Mouse (Mus musculus): ENCODE measurements at regions not wholly inside any gene's neighbourhood (a gene's known extent, or its start where the extent isn't known, plus 50 kb on each side); places are given as distances from the start of the nearest gene placed in this dataset.

GRCm38 (mm10) chr2:117422756-117423155 lies 80.0 kb upstream of the Rasgrp1 start:
- no peak overlapping the region for H3K4me3 ChIP-seq (replicated peaks)
- H3K4me1 ChIP-seq (ENCODE audit: control insufficient read depth), result no peaks in the 10 kb centered on the region
- no peaks in the 10 kb centered on the region for H3K27me3 ChIP-seq (ENCODE audit: control insufficient read depth)
- TF ChIP-seq GATA1 (IDR thresholded peaks at IDR 0.05; ENCODE audit: low read length), result no peak
- no peak for TF ChIP-seq TAL1 (IDR thresholded peaks at IDR 0.05; ENCODE audit: low read length)
- no peaks in the 10 kb centered on the region for H3K9me3 ChIP-seq (ENCODE audit: control insufficient read depth, low read length)
- H3K36me3 ChIP-seq (ENCODE audit: control insufficient read depth), result no peaks in the 10 kb centered on the region

GRCm38 (mm10) chr2:117429205-117429604 lies 86.4 kb upstream of the Rasgrp1 start:
- H3K9me3 ChIP-seq (ENCODE audit: control insufficient read depth, low read length), result no peaks in the 10 kb centered on the region
- TF ChIP-seq GATA1 (IDR thresholded peaks at IDR 0.05; ENCODE audit: low read length) (no peak), TAL1 (IDR thresholded peaks at IDR 0.05; ENCODE audit: low read length) (no peak)
- H3K36me3 ChIP-seq (ENCODE audit: control insufficient read depth), result no peaks in the 10 kb centered on the region
- H3K4me1 ChIP-seq (ENCODE audit: control insufficient read depth), result no peaks in the 10 kb centered on the region
- no peak overlapping the region for H3K4me3 ChIP-seq (replicated peaks)
- no peaks in the 10 kb centered on the region for H3K27me3 ChIP-seq (ENCODE audit: control insufficient read depth)

- H3K9me3 ChIP-seq (ENCODE audit: control insufficient read depth, low read length), result no peaks in the 10 kb centered on the region
- H3K36me3 ChIP-seq (ENCODE audit: control insufficient read depth), result no peaks in the 10 kb centered on the region
- H3K4me3 ChIP-seq (replicated peaks), result no peak overlapping the region
- no peak for TF ChIP-seq GATA1 (IDR thresholded peaks at IDR 0.05; ENCODE audit: low read length)
- TF ChIP-seq TAL1 (IDR thresholded peaks at IDR 0.05; ENCODE audit: low read length), result no peak
- H3K27me3 ChIP-seq (ENCODE audit: control insufficient read depth), result no peaks in the 10 kb centered on the region
- H3K4me1 ChIP-seq (ENCODE audit: control insufficient read depth), result no peaks in the 10 kb centered on the region
Observed at GRCm38 (mm10) chr2:117432010-117432409, 89.2 kb upstream of the Rasgrp1 start.

GRCm38 (mm10) chr2:117432923-117433322 lies 90.1 kb upstream of the Rasgrp1 start:
- Histone ChIP-seq H3K36me3 (ENCODE audit: control insufficient read depth) (no peaks in the 10 kb centered on the region), H3K27me3 (ENCODE audit: control insufficient read depth) (no peaks in the 10 kb centered on the region), H3K9me3 (ENCODE audit: control insufficient read depth, low read length) (no peaks in the 10 kb centered on the region), H3K4me3 (replicated peaks) (no peak overlapping the region), H3K4me1 (ENCODE audit: control insufficient read depth) (no peaks in the 10 kb centered on the region)
- TF ChIP-seq GATA1 (IDR thresholded peaks at IDR 0.05; ENCODE audit: low read length) (no peak), TAL1 (IDR thresholded peaks at IDR 0.05; ENCODE audit: low read length) (no peak)

- H3K4me3 ChIP-seq (replicated peaks), result no peak overlapping the region
- no peaks in the 10 kb centered on the region for H3K27me3 ChIP-seq (ENCODE audit: control insufficient read depth)
- TF ChIP-seq GATA1 (IDR thresholded peaks at IDR 0.05; ENCODE audit: low read length) (no peak), TAL1 (IDR thresholded peaks at IDR 0.05; ENCODE audit: low read length) (no peak)
- H3K9me3 ChIP-seq (ENCODE audit: control insufficient read depth, low read length), result no peaks in the 10 kb centered on the region
- no peaks in the 10 kb centered on the region for H3K36me3 ChIP-seq (ENCODE audit: control insufficient read depth)
- no peaks in the 10 kb centered on the region for H3K4me1 ChIP-seq (ENCODE audit: control insufficient read depth)
Observed at GRCm38 (mm10) chr2:117433482-117433881, 90.7 kb upstream of the Rasgrp1 start.

GRCm38 (mm10) chr2:117438079-117438478 lies 95.3 kb upstream of the Rasgrp1 start:
- Histone ChIP-seq H3K4me3 (replicated peaks) (no peak overlapping the region), H3K27me3 (ENCODE audit: control insufficient read depth) (no peaks in the 10 kb centered on the region), H3K4me1 (ENCODE audit: control insufficient read depth) (no peaks in the 10 kb centered on the region), H3K9me3 (ENCODE audit: control insufficient read depth, low read length) (no peaks in the 10 kb centered on the region), H3K36me3 (ENCODE audit: control insufficient read depth) (no peaks in the 10 kb centered on the region)
- TF ChIP-seq TAL1 (IDR thresholded peaks at IDR 0.05; ENCODE audit: low read length) (no peak), GATA1 (IDR thresholded peaks at IDR 0.05; ENCODE audit: low read length) (no peak)

GRCm38 (mm10) chr2:117438586-117439371 lies 96.0 kb upstream of the Rasgrp1 start:
- Histone ChIP-seq H3K4me3 (replicated peaks) (no peak overlapping the region), H3K9me3 (ENCODE audit: control insufficient read depth, low read length) (no peaks in the 10 kb centered on the region), H3K36me3 (ENCODE audit: control insufficient read depth) (no peaks in the 10 kb centered on the region), H3K4me1 (ENCODE audit: control insufficient read depth) (no peaks in the 10 kb centered on the region), H3K27me3 (ENCODE audit: control insufficient read depth) (no peaks in the 10 kb centered on the region)
- TF ChIP-seq GATA1 (IDR thresholded peaks at IDR 0.05; ENCODE audit: low read length) (no peak), TAL1 (IDR thresholded peaks at IDR 0.05; ENCODE audit: low read length) (no peak)

GRCm38 (mm10) chr2:117439372-117440183 lies 96.8 kb upstream of the Rasgrp1 start:
- Histone ChIP-seq H3K4me3 (replicated peaks) (no peak overlapping the region), H3K4me1 (ENCODE audit: control insufficient read depth) (no peaks in the 10 kb centered on the region), H3K9me3 (ENCODE audit: control insufficient read depth, low read length) (no peaks in the 10 kb centered on the region), H3K36me3 (ENCODE audit: control insufficient read depth) (no peaks in the 10 kb centered on the region), H3K27me3 (ENCODE audit: control insufficient read depth) (no peaks in the 10 kb centered on the region)
- TF ChIP-seq GATA1 (IDR thresholded peaks at IDR 0.05; ENCODE audit: low read length) (no peak), TAL1 (IDR thresholded peaks at IDR 0.05; ENCODE audit: low read length) (no peak)

GRCm38 (mm10) chr2:117440801-117441281 lies 98.0 kb upstream of the Rasgrp1 start:
- Histone ChIP-seq H3K9me3 (ENCODE audit: control insufficient read depth, low read length) (no peaks in the 10 kb centered on the region), H3K4me3 (replicated peaks) (no peak overlapping the region), H3K36me3 (ENCODE audit: control insufficient read depth) (no peaks in the 10 kb centered on the region), H3K4me1 (ENCODE audit: control insufficient read depth) (no peaks in the 10 kb centered on the region), H3K27me3 (ENCODE audit: control insufficient read depth) (no peaks in the 10 kb centered on the region)
- no peak for TF ChIP-seq TAL1 (IDR thresholded peaks at IDR 0.05; ENCODE audit: low read length)
- TF ChIP-seq GATA1 (IDR thresholded peaks at IDR 0.05; ENCODE audit: low read length), result no peak

Data from erythroblast, embryonic 14.5 days (primary cell).